Mouse (Mus musculus) layer of hippocampus, postnatal 10 days (tissue): ENCODE data around the gene Pou4f1. TPM values are rescaled to one million over a fixed set of nuclear protein-coding genes. Genes with fewer than 3 reads are reported as not detected.
"Not testable (repeated sequence)": the region's sequence is repeated elsewhere in the genome, so short reads cannot be mapped to it uniquely, and the experiment has no call there.

ENCODE experiments used
- DNase-seq, 2 experiments: peaks; one replicate each; pipeline ENCODE4 v3.0.0; 2021; ENCODE audit warnings: low spot score in 2 of 2
- long read RNA-seq: library from polyadenylated mRNA; stranded (forward); transcript quantifications from one replicate; pipeline ENCODE4 v2.0.0, GENCODE M21; 2023
- total RNA-seq, 2 experiments: library from RNA; stranded (reverse); gene quantifications; 2 replicates each; pipeline ENCODE4 v1.2.3; 2021

Gene Pou4f1
- not detected for total RNA-seq
- long read RNA-seq, result 0 reads

GRCm38 (mm10) chr14:104467966-104468622 lies at the start of gene Pou4f1:
Gene Pou4f1 (minus strand): TSS chr14:104467999.
- DNase-seq, result peak in 1 of 2 experiments; percentile 14

- DNase-seq, result no peak
Observed at GRCm38 (mm10) chr14:104511664-104512063, 43.9 kb upstream of the Pou4f1 start.

- DNase-seq, result not testable (repeated sequence)
Observed at GRCm38 (mm10) chr14:104502761-104503160, 35.0 kb upstream of the Pou4f1 start.

- no peak for DNase-seq
Observed at GRCm38 (mm10) chr14:104479751-104480150, 12.0 kb upstream of the Pou4f1 start.

GRCm38 (mm10) chr14:104478593-104478992 lies 10.8 kb upstream of the Pou4f1 start:
- no peak for DNase-seq

- no peak for DNase-seq
Observed at GRCm38 (mm10) chr14:104477616-104478015, 9.8 kb upstream of the Pou4f1 start.

GRCm38 (mm10) chr14:104475438-104475837 lies 7.6 kb upstream of the Pou4f1 start:
- no peak for DNase-seq

GRCm38 (mm10) chr14:104468623-104468970 lies 798 bp upstream of the Pou4f1 start:
- DNase-seq, result no peak

- DNase-seq, result peak; percentile 14 to 36
Observed at GRCm38 (mm10) chr14:104467133-104467965, 450 bp downstream of the Pou4f1 start.

GRCm38 (mm10) chr14:104466557-104466956 lies 1.2 kb downstream of the Pou4f1 start:
- no peak for DNase-seq

GRCm38 (mm10) chr14:104465483-104466235 lies 2.1 kb downstream of the Pou4f1 start:
- DNase-seq, result peak; percentile 10 to 19

- DNase-seq, result no peak
Observed at GRCm38 (mm10) chr14:104464841-104465240, 3.0 kb downstream of the Pou4f1 start.

GRCm38 (mm10) chr14:104463631-104464250 lies 4.1 kb downstream of the Pou4f1 start:
- DNase-seq, result no peak

- DNase-seq, result no peak
Observed at GRCm38 (mm10) chr14:104461286-104462240, 6.2 kb downstream of the Pou4f1 start.

- peak; percentile 8 to 24 for DNase-seq
Observed at GRCm38 (mm10) chr14:104460325-104461285, 7.2 kb downstream of the Pou4f1 start.

GRCm38 (mm10) chr14:104459513-104460111 lies 8.2 kb downstream of the Pou4f1 start:
- peak; percentile 17 to 29 for DNase-seq

GRCm38 (mm10) chr14:104458728-104459512 lies 8.9 kb downstream of the Pou4f1 start:
- peak in 1 of 2 experiments; percentile 18 for DNase-seq
